Mouse (Mus musculus): ENCODE results near the gene Ift46.

The Ift46 gene

GRCm38 (mm10) chr9:44802808-44803450 lies 35.2 kb downstream of the Ift46 start, which contains the start of gene Ttc36:
Gene Ttc36, minus strand, starts transcription at chr9:44803072.
- ATAC-seq (ENCODE audit: insufficient number of reproducible peaks, low FRiP score, low TSS enrichment), result no peak

GRCm38 (mm10) chr9:44804678-44805077 lies 37.0 kb downstream of the Ift46 start:
- ATAC-seq (ENCODE audit: insufficient number of reproducible peaks, low FRiP score, low TSS enrichment), result no peak

GRCm38 (mm10) chr9:44805536-44805935 lies 37.8 kb downstream of the Ift46 start:
- ATAC-seq (ENCODE audit: insufficient number of reproducible peaks, low FRiP score, low TSS enrichment), result no peak

GRCm38 (mm10) chr9:44807141-44807540 lies 39.4 kb downstream of the Ift46 start:
- no peak for ATAC-seq (ENCODE audit: insufficient number of reproducible peaks, low FRiP score, low TSS enrichment)

GRCm38 (mm10) chr9:44807778-44808177 lies 40.1 kb downstream of the Ift46 start:
- no peak for ATAC-seq (ENCODE audit: insufficient number of reproducible peaks, low FRiP score, low TSS enrichment)

GRCm38 (mm10) chr9:44810316-44810715 lies 42.6 kb downstream of the Ift46 start:
- no peak for ATAC-seq (ENCODE audit: insufficient number of reproducible peaks, low FRiP score, low TSS enrichment)

- ATAC-seq (ENCODE audit: insufficient number of reproducible peaks, low FRiP score, low TSS enrichment), result no peak
Measured at GRCm38 (mm10) chr9:44814179-44814578, 46.5 kb downstream of the Ift46 start.

GRCm38 (mm10) chr9:44817522-44817921 lies 49.8 kb downstream of the Ift46 start:
- no peak for ATAC-seq (ENCODE audit: insufficient number of reproducible peaks, low FRiP score, low TSS enrichment)

GRCm38 (mm10) chr9:44819920-44820827 lies 52.5 kb downstream of the Ift46 start:
- no peak for ATAC-seq (ENCODE audit: insufficient number of reproducible peaks, low FRiP score, low TSS enrichment)

- ATAC-seq (ENCODE audit: insufficient number of reproducible peaks, low FRiP score, low TSS enrichment), result no peak
Measured at GRCm38 (mm10) chr9:44826660-44827059, 59.0 kb downstream of the Ift46 start.

GRCm38 (mm10) chr9:44828944-44829343 lies 61.2 kb downstream of the Ift46 start:
- no peak for ATAC-seq (ENCODE audit: insufficient number of reproducible peaks, low FRiP score, low TSS enrichment)

- ATAC-seq (ENCODE audit: insufficient number of reproducible peaks, low FRiP score, low TSS enrichment), result no peak
Measured at GRCm38 (mm10) chr9:44830506-44830905, 62.8 kb downstream of the Ift46 start.

- no peak for ATAC-seq (ENCODE audit: insufficient number of reproducible peaks, low FRiP score, low TSS enrichment)
Measured at GRCm38 (mm10) chr9:44832356-44832755, 64.6 kb downstream of the Ift46 start.

- no peak for ATAC-seq (ENCODE audit: insufficient number of reproducible peaks, low FRiP score, low TSS enrichment)
Measured at GRCm38 (mm10) chr9:44836439-44836838, 68.7 kb downstream of the Ift46 start.

- no peak for ATAC-seq (ENCODE audit: insufficient number of reproducible peaks, low FRiP score, low TSS enrichment)
Measured at GRCm38 (mm10) chr9:44841241-44841640, 73.5 kb downstream of the Ift46 start.
